ENCODE assay signal across 8 mouse cellular contexts in the genomic region with DNA sequence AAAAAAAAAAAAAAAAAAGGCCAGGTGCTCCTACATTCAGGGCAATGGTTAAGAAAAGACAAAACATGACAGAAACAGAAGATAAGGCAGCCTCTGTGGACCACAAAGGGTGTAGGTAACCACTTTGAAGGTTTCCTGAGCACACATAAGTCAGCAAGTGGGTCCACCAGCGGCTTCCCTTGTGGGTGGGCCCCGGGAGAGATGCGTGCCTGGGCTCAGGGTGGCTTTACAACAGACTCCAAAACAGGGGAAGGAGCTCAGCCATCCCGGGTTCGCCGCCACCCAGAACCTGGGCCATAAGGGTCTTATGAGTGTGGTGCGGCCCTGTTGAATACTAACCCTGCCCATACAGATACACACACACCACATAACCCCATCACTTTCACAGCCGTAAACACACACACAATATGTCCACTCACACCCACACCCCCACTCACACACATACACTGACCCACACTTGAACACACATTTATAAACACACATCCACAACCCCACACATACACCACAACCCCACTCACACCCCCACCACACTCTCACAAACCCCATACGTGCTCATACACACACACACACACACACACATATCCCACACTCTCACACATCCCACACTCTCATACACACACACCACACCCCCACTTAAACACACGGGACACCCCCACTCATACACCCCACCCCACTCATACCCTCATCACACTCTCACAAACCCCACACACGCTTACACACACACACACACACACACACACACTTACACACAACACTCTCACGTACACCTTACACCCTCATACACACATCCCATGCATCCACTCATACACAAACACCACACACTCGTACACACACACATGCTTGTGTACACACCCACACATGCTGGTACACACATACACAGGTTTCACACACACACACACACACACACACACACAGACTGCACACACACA. TPM values are rescaled to one million over a fixed set of nuclear protein-coding genes. Genes with fewer than 3 reads are reported as not detected.
DNase-seq lines count a peak whose midpoint lies in the region; ATAC-seq and TF ChIP-seq lines count a peak whose summit lies in the region.

No protein-coding gene starts in this region.

- no peak for TF ChIP-seq CTCF in lung, embryonic 14.5 days (IDR thresholded peaks at IDR 0.05; ENCODE audit: low read depth)

- H3K9me3 ChIP-seq in lung, embryonic 14.5 days (ENCODE audit: low read depth, low read length) = no peaks in the 10 kb centered on the region
- H3K9me3 ChIP-seq in forebrain, embryonic 13.5 days (replicated peaks) = no peaks in the 10 kb centered on the region
- no peaks in the 10 kb centered on the region for H3K9me3 ChIP-seq in liver, embryonic 13.5 days (replicated peaks)

- H3K27ac ChIP-seq in lung, embryonic 14.5 days (ENCODE audit: low read depth) = no peak overlapping the region
- H3K27ac ChIP-seq in forebrain, embryonic 13.5 days = no peak overlapping the region
- peak overlapping the region; percentile 9; the same call in 1 of the 2 replicates for H3K27ac ChIP-seq in liver, embryonic 13.5 days

- 0 out of 2 replicates have a peak, but pooled peaks cover 3% of the 10 kb centered on the region for H3K4me1 ChIP-seq in lung, embryonic 14.5 days (ENCODE audit: insufficient read depth)
- peaks cover 26% of the 10 kb centered on the region for H3K4me1 ChIP-seq in forebrain, embryonic 13.5 days
- H3K4me1 ChIP-seq in liver, embryonic 13.5 days (replicated peaks) = peaks cover 42% of the 10 kb centered on the region

- ATAC-seq in lung, embryonic 14.5 days (ENCODE audit: insufficient read depth) = peak; percentile 87
- ATAC-seq in forebrain, embryonic 13.5 days = peak; percentile 84
- peak; percentile 53 for ATAC-seq in liver, embryonic 13.5 days (ENCODE audit: low read depth)

- no peak overlapping the region for H3K9ac ChIP-seq in lung, embryonic 14.5 days
- no peak overlapping the region for H3K9ac ChIP-seq in forebrain, embryonic 13.5 days
- H3K9ac ChIP-seq in liver, embryonic 13.5 days = no peak overlapping the region

- no peaks in the 10 kb centered on the region for H3K27me3 ChIP-seq in lung, embryonic 14.5 days (ENCODE audit: insufficient read depth, low read length)
- H3K27me3 ChIP-seq in forebrain, embryonic 13.5 days = 0 out of 2 replicates have a peak, but pooled peaks cover 10% of the 10 kb centered on the region
- H3K27me3 ChIP-seq in liver, embryonic 13.5 days = peaks cover 8% of the 10 kb centered on the region; the same call in 1 of the 2 replicates

- 72% methylated on average over 13 of the region's 13 CpGs for WGBS in lung, embryonic 14.5 days
- 79% methylated on average over 13 of the region's 13 CpGs for WGBS in forebrain, embryonic 13.5 days
- 66% methylated on average over 13 of the region's 13 CpGs for WGBS in liver, embryonic 13.5 days (ENCODE audit: insufficient replicate concordance)

- DNase-seq in lung, embryonic 14.5 days = no peak
- DNase-seq in lung, postnatal 14 days = no peak
- DNase-seq in liver, embryonic 13.5 days = no peak
- DNase-seq in thymus, adult 18-20 months = peak; percentile 15 to 16
- DNase-seq in embryo, embryonic 9.5 days (ENCODE audit: extremely low spot score) = no peak
- no peak for DNase-seq in frontal cortex, postnatal 10 days (ENCODE audit: low spot score in 2 of 2)
- DNase-seq in layer of hippocampus, postnatal 25 days (ENCODE audit: extremely low spot score in 1 of 2, low spot score in 1 of 2) = no peak

- no peaks in the 10 kb centered on the region for H3K36me3 ChIP-seq in lung, embryonic 14.5 days (ENCODE audit: insufficient read depth)
- no peaks in the 10 kb centered on the region for H3K36me3 ChIP-seq in forebrain, embryonic 13.5 days (ENCODE audit: poor library complexity, severe bottlenecking)
- peaks cover 13% of the 10 kb centered on the region for H3K36me3 ChIP-seq in liver, embryonic 13.5 days

- H3K4me2 ChIP-seq in lung, embryonic 14.5 days = peak overlapping the region; percentile 46; the same call in 1 of the 2 replicates
- peak overlapping the region; percentile 98; the same call in 1 of the 2 replicates for H3K4me2 ChIP-seq in forebrain, embryonic 13.5 days
- H3K4me2 ChIP-seq in liver, embryonic 13.5 days = peak overlapping the region; percentile 36; the same call in 1 of the 2 replicates

- H3K4me3 ChIP-seq in lung, embryonic 14.5 days (ENCODE audit: low read depth, low read length) = peak overlapping the region; percentile 100
- H3K4me3 ChIP-seq in forebrain, embryonic 13.5 days = peak overlapping the region; percentile 100; the same call in 1 of the 2 replicates
- H3K4me3 ChIP-seq in liver, embryonic 13.5 days (replicated peaks) = peak overlapping the region; percentile 100; the same call in 1 of the 2 replicates

RNA-seq across cellular contexts. Expression of a gene that starts 0.7 kb away (rescaled TPM):
- 65.9 and 66.6 TPM in 2 replicates for polyA plus RNA-seq in lung, embryonic 14.5 days (2014; fragmentation: Nextera tagmentation; extraction: Ambion mirVana)
- 77.0 and 89.2 TPM in 2 replicates for polyA plus RNA-seq in forebrain, embryonic 13.5 days (2015; fragmentation: Nextera tagmentation; extraction: Ambion mirVana)
- 58.3 and 66.6 TPM in 2 replicates for polyA plus RNA-seq in liver, embryonic 13.5 days (2015; fragmentation: Nextera tagmentation; extraction: Ambion mirVana)
- total RNA-seq in layer of hippocampus, postnatal 25 days (2021) = 10 to 100 TPM; 62.7 to 69.7 TPM

RNA-seq across cellular contexts. Expression of a gene that starts 56.0 kb away (rescaled TPM):
- polyA plus RNA-seq in lung, embryonic 14.5 days (2014; fragmentation: Nextera tagmentation; extraction: Ambion mirVana) = 27.2 and 31.2 TPM in 2 replicates
- polyA plus RNA-seq in forebrain, embryonic 13.5 days (2015; fragmentation: Nextera tagmentation; extraction: Ambion mirVana) = 39.6 and 40.6 TPM in 2 replicates
- polyA plus RNA-seq in liver, embryonic 13.5 days (2015; fragmentation: Nextera tagmentation; extraction: Ambion mirVana) = 7.8 and 8.1 TPM in 2 replicates
- total RNA-seq in layer of hippocampus, postnatal 25 days (2021) = 10 to 100 TPM; 24.3 to 25.5 TPM

Comparison
In these comparisons a context has a peak if more than half of its experiments do, and no peak if none do; other contexts are left out.
1. DNase-seq: peak in thymus, adult 18-20 months (2 of 2); none in lung, embryonic 14.5 days (single experiment), lung, postnatal 14 days (single experiment), liver, embryonic 13.5 days (single experiment), embryo, embryonic 9.5 days (single experiment), frontal cortex, postnatal 10 days (0 of 2) and layer of hippocampus, postnatal 25 days (0 of 2).
2. H3K4me2 ChIP-seq: peak in every context shown above with its lines; median percentile 98 in forebrain, embryonic 13.5 days; 46 in lung, embryonic 14.5 days; 36 in liver, embryonic 13.5 days.
3. Peak in every context shown above with its lines, with median percentiles within 50 percentile points of each other: ATAC-seq and H3K4me3 ChIP-seq.